ENCODE assay signal across 8 mouse cellular contexts in the genomic region with DNA sequence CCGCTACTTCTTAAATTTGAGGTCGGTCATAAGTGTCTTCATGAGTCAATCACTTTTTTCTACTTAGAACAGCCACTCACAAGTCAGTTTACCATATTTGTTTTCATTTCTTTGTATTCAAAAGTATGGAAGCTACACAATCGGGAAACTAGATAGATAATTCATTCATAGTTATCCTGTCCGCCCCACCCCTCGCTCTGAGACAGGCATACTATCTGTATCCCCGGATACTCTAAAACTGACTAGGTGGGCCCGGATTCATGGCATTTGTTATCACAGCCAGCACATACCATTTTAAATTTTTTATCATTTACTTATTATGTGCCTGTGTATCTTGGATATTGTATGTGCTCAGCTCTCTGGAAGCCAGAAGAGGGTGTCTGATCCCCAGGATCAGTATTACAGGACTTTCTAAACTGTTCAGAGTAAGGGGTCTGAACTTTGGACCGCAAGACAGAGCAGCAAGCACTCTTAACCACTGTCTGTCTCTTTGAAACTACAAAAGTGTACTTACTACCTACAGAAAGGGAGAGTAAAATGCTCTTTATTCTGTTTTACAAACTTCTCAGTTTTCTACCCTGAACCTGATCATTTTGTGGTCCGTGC. TPM values are rescaled to one million over a fixed set of nuclear protein-coding genes. Genes with fewer than 3 reads are reported as not detected.
A peak's percentile ranks its signal among the peaks of the same experiment; 100 is the strongest.
DNase-seq lines count a peak whose midpoint lies in the region; ATAC-seq and TF ChIP-seq lines count a peak whose summit lies in the region.

No protein-coding gene starts in this region.

- peak overlapping the region; percentile 99 for H3K4me3 ChIP-seq in erythroblast, embryonic 14.5 days (replicated peaks)
- H3K4me3 ChIP-seq in ES-Bruce4 (ENCODE audit: low read depth, low read length) = peak overlapping the region; percentile 54
- peak overlapping the region; percentile 85 for H3K4me3 ChIP-seq in forebrain, postnatal 0 days (ENCODE audit: low read depth, low read length)
- H3K4me3 ChIP-seq in liver, embryonic 15.5 days (replicated peaks) = peak overlapping the region; percentile 99

- no peak overlapping the region for H3K27ac ChIP-seq in ES-Bruce4 (ENCODE audit: insufficient read depth, low read length)
- H3K27ac ChIP-seq in forebrain, postnatal 0 days (ENCODE audit: low read depth, low read length) = no peak overlapping the region
- H3K27ac ChIP-seq in liver, embryonic 15.5 days (replicated peaks) = peak overlapping the region; percentile 98

- H3K9ac ChIP-seq in ES-Bruce4 (ENCODE audit: low read depth, poor library complexity, severe bottlenecking) = peak overlapping the region; percentile 68
- peak overlapping the region; percentile 89 for H3K9ac ChIP-seq in forebrain, postnatal 0 days
- peak overlapping the region; percentile 91 for H3K9ac ChIP-seq in liver, embryonic 15.5 days

- TF ChIP-seq CTCF in ES-Bruce4 (IDR thresholded peaks at IDR 0.05; ENCODE audit: low read depth, low read length) = no peak
- TF ChIP-seq CTCF in forebrain, postnatal 0 days (IDR thresholded peaks at IDR 0.05; ENCODE audit: low read depth) = peak; percentile 24; the same call in 1 of the 2 replicates

- H3K9me3 ChIP-seq in erythroblast, embryonic 14.5 days (ENCODE audit: control insufficient read depth, low read length) = no peaks in the 10 kb centered on the region
- no peaks in the 10 kb centered on the region for H3K9me3 ChIP-seq in ES-Bruce4 (replicated peaks; ENCODE audit: control insufficient read depth, insufficient read depth, low read length, poor library complexity, severe bottlenecking)
- no peaks in the 10 kb centered on the region for H3K9me3 ChIP-seq in forebrain, postnatal 0 days (ENCODE audit: low read length)
- no peaks in the 10 kb centered on the region for H3K9me3 ChIP-seq in liver, embryonic 15.5 days (replicated peaks)

- 51% methylated on average over 9 of the region's 9 CpGs for WGBS in forebrain, postnatal 0 days
- 20% methylated on average over 9 of the region's 9 CpGs for WGBS in liver, embryonic 15.5 days (ENCODE audit: insufficient replicate concordance)

- no peak for TF ChIP-seq EP300 in ES-Bruce4 (IDR thresholded peaks at IDR 0.05; ENCODE audit: insufficient read depth, low read depth, low read length)

- peaks cover 60% of the 10 kb centered on the region for H3K4me1 ChIP-seq in erythroblast, embryonic 14.5 days (ENCODE audit: control insufficient read depth)
- peaks cover 10% of the 10 kb centered on the region for H3K4me1 ChIP-seq in ES-Bruce4 (ENCODE audit: control insufficient read depth, insufficient read depth, low read length)
- no peaks in the 10 kb centered on the region for H3K4me1 ChIP-seq in forebrain, postnatal 0 days (ENCODE audit: insufficient read depth)
- peaks cover 57% of the 10 kb centered on the region for H3K4me1 ChIP-seq in liver, embryonic 15.5 days (replicated peaks)

- TF ChIP-seq POLR2A in ES-Bruce4 (IDR thresholded peaks at IDR 0.05; ENCODE audit: insufficient read depth, low read length) = no peak

- peak overlapping the region; percentile 80 for H3K4me2 ChIP-seq in forebrain, postnatal 0 days (ENCODE audit: low read depth)
- H3K4me2 ChIP-seq in liver, embryonic 15.5 days = peak overlapping the region; percentile 93

- peaks cover 42% of the 10 kb centered on the region for H3K36me3 ChIP-seq in erythroblast, embryonic 14.5 days (ENCODE audit: control insufficient read depth)
- H3K36me3 ChIP-seq in ES-Bruce4 (ENCODE audit: control insufficient read depth, insufficient read depth, low read length, poor library complexity, severe bottlenecking) = no peaks in the 10 kb centered on the region
- H3K36me3 ChIP-seq in forebrain, postnatal 0 days (ENCODE audit: insufficient read depth) = no peaks in the 10 kb centered on the region; the same call in 1 of the 2 replicates
- peaks cover 11% of the 10 kb centered on the region for H3K36me3 ChIP-seq in liver, embryonic 15.5 days (replicated peaks)

- H3K27me3 ChIP-seq in erythroblast, embryonic 14.5 days (ENCODE audit: control insufficient read depth) = no peaks in the 10 kb centered on the region
- H3K27me3 ChIP-seq in ES-Bruce4 (ENCODE audit: control insufficient read depth, insufficient read depth, low read length, poor library complexity, severe bottlenecking) = no peaks in the 10 kb centered on the region
- no peaks in the 10 kb centered on the region for H3K27me3 ChIP-seq in forebrain, postnatal 0 days (ENCODE audit: insufficient read depth, low read length)
- H3K27me3 ChIP-seq in liver, embryonic 15.5 days = no peaks in the 10 kb centered on the region

- no peak for ATAC-seq in erythroblast, adult 5-6 weeks (replicated peaks; ENCODE audit: low FRiP score, poor library complexity, severe bottlenecking)
- ATAC-seq in forebrain, postnatal 0 days = no peak
- no peak for ATAC-seq in liver, embryonic 15.5 days (ENCODE audit: insufficient read depth)

- DNase-seq in forebrain, postnatal 0 days = no peak
- no peak for DNase-seq in right cerebral cortex, postnatal 4 days
- DNase-seq in urinary bladder, postnatal 10 days (ENCODE audit: low spot score) = no peak
- no peak for DNase-seq in adrenal gland, adult (ENCODE audit: inconsistent age in 2 of 2, low spot score in 1 of 2)

RNA-seq across cellular contexts. Expression of a gene that starts 2.2 kb away (rescaled TPM):
- 0.25 and 0.35 TPM in 2 replicates for polyA plus RNA-seq in erythroblast, embryonic 14.5 days (2012)
- 12.1 and 16.9 TPM in 2 replicates for total RNA-seq in erythroblast, adult 5-6 weeks (2015; ENCODE audit: low replicate concordance)
- 15.5 and 16.9 TPM in 2 replicates for total RNA-seq in erythroblast, adult 5-6 weeks (2017; ENCODE audit: low replicate concordance)
- polyA plus RNA-seq in ES-Bruce4 (2011; ENCODE audit: insufficient read depth, insufficient read length, low read depth, missing spikeins) = 58.4 and 59.5 TPM in 2 replicates
- total RNA-seq in forebrain, postnatal 0 days (2014; rRNA removed) = 32.7 and 43.4 TPM in 2 replicates
- polyA plus RNA-seq in forebrain, postnatal 0 days (2015; fragmentation: Nextera tagmentation; extraction: Ambion mirVana) = 16.1 and 22.6 TPM in 2 replicates
- 10.8 and 14.3 TPM in 2 replicates for polyA plus RNA-seq in liver, embryonic 15.5 days (2015; fragmentation: Nextera tagmentation; extraction: Ambion mirVana)

RNA-seq across cellular contexts. Expression of a gene that starts 51.2 kb away (rescaled TPM):
- 0.29 and 0.37 TPM in 2 replicates for polyA plus RNA-seq in erythroblast, embryonic 14.5 days (2012)
- total RNA-seq in erythroblast, adult 5-6 weeks (2015; ENCODE audit: low replicate concordance) = 55.0 and 59.6 TPM in 2 replicates
- total RNA-seq in erythroblast, adult 5-6 weeks (2017; ENCODE audit: low replicate concordance) = 145 and 182 TPM in 2 replicates
- 44.5 and 48.4 TPM in 2 replicates for polyA plus RNA-seq in ES-Bruce4 (2011; ENCODE audit: insufficient read depth, insufficient read length, low read depth, missing spikeins)
- 113 and 119 TPM in 2 replicates for total RNA-seq in forebrain, postnatal 0 days (2014; rRNA removed)
- 64.7 and 67.6 TPM in 2 replicates for polyA plus RNA-seq in forebrain, postnatal 0 days (2015; fragmentation: Nextera tagmentation; extraction: Ambion mirVana)
- polyA plus RNA-seq in liver, embryonic 15.5 days (2015; fragmentation: Nextera tagmentation; extraction: Ambion mirVana) = 19.6 and 21.4 TPM in 2 replicates

RNA-seq across cellular contexts. Expression of a gene that starts 57.2 kb away (rescaled TPM):
- polyA plus RNA-seq in erythroblast, embryonic 14.5 days (2012) = 0.16 and 0.55 TPM in 2 replicates
- total RNA-seq in erythroblast, adult 5-6 weeks (2015; ENCODE audit: low replicate concordance) = 3.3 and 5.0 TPM in 2 replicates
- total RNA-seq in erythroblast, adult 5-6 weeks (2017; ENCODE audit: low replicate concordance) = 2.1 and 6.3 TPM in 2 replicates
- 48.7 and 50.7 TPM in 2 replicates for polyA plus RNA-seq in ES-Bruce4 (2011; ENCODE audit: insufficient read depth, insufficient read length, low read depth, missing spikeins)
- 20.3 and 24.3 TPM in 2 replicates for total RNA-seq in forebrain, postnatal 0 days (2014; rRNA removed)
- polyA plus RNA-seq in forebrain, postnatal 0 days (2015; fragmentation: Nextera tagmentation; extraction: Ambion mirVana) = 14.1 and 18.8 TPM in 2 replicates
- polyA plus RNA-seq in liver, embryonic 15.5 days (2015; fragmentation: Nextera tagmentation; extraction: Ambion mirVana) = 3.4 and 3.5 TPM in 2 replicates

Comparison
In these comparisons a context has a peak if more than half of its experiments do, and no peak if none do; other contexts are left out.
1. RNA of a gene that starts 51.2 kb away (polyA plus RNA-seq): 64.7 to 67.6 TPM in forebrain, postnatal 0 days, 44.5 to 48.4 TPM in ES-Bruce4 and 19.6 to 21.4 TPM in liver, embryonic 15.5 days; 0.29 to 0.37 TPM in erythroblast, embryonic 14.5 days; every median in the first group is over 10 times any median in the second.
2. Peak in every context shown above with its lines, with median percentiles within 50 percentile points of each other: H3K4me3 ChIP-seq and H3K9ac ChIP-seq.